Mouse (Mus musculus) kidney, adult 9 months (tissue): ENCODE measurements around the gene Dbnl.
A peak's percentile ranks its signal among the peaks of the same experiment; 100 is the strongest.
"Not testable (repeated sequence)": the region's sequence is repeated elsewhere in the genome, so short reads cannot be mapped to it uniquely, and the experiment has no call there.

Experiments used
- DNase-seq: peaks from one replicate; pipeline ENCODE4 v3.0.0; 2022

Gene Dbnl

GRCm38 (mm10) chr11:5796939-5797338 lies 8.7 kb downstream of the Dbnl start:
- no peak for DNase-seq

- no peak for DNase-seq
Observed at GRCm38 (mm10) chr11:5797371-5797770, 9.1 kb downstream of the Dbnl start.

GRCm38 (mm10) chr11:5797928-5798327 lies 9.6 kb downstream of the Dbnl start:
- no peak for DNase-seq

GRCm38 (mm10) chr11:5799621-5800490 lies 11.6 kb downstream of the Dbnl start:
- DNase-seq = no peak

- DNase-seq = no peak
Observed at GRCm38 (mm10) chr11:5801511-5801910, 13.2 kb downstream of the Dbnl start.

GRCm38 (mm10) chr11:5802005-5802404 lies 13.7 kb downstream of the Dbnl start:
- DNase-seq = no peak

GRCm38 (mm10) chr11:5802457-5803217 lies 14.3 kb downstream of the Dbnl start:
- DNase-seq = peak; percentile 26

GRCm38 (mm10) chr11:5803551-5803981 lies 15.3 kb downstream of the Dbnl start, which contains the start of gene Pgam2:
Pgam2 (minus strand) TSS chr11:5803733.
- peak; percentile 43 for DNase-seq

GRCm38 (mm10) chr11:5804174-5804573 lies 15.9 kb downstream of the Dbnl start:
- no peak for DNase-seq

GRCm38 (mm10) chr11:5805711-5806110 lies 17.4 kb downstream of the Dbnl start:
- no peak for DNase-seq

GRCm38 (mm10) chr11:5807956-5808355 lies 19.7 kb downstream of the Dbnl start:
- DNase-seq = no peak

GRCm38 (mm10) chr11:5809487-5809886 lies 21.2 kb downstream of the Dbnl start:
- not testable (repeated sequence) for DNase-seq

- no peak for DNase-seq
Observed at GRCm38 (mm10) chr11:5813381-5813780, 25.1 kb downstream of the Dbnl start.

GRCm38 (mm10) chr11:5819223-5819622 lies 30.9 kb downstream of the Dbnl start:
- DNase-seq = no peak

- DNase-seq = no peak
Observed at GRCm38 (mm10) chr11:5825432-5825831, 37.1 kb downstream of the Dbnl start.

- no peak for DNase-seq
Observed at GRCm38 (mm10) chr11:5827931-5828330, 39.6 kb downstream of the Dbnl start.

- DNase-seq = no peak
Observed at GRCm38 (mm10) chr11:5828509-5829191, 40.4 kb downstream of the Dbnl start.

- no peak for DNase-seq
Observed at GRCm38 (mm10) chr11:5829327-5829726, 41.0 kb downstream of the Dbnl start.

GRCm38 (mm10) chr11:5834506-5834905 lies 46.2 kb downstream of the Dbnl start:
- DNase-seq = no peak

- DNase-seq = no peak
Observed at GRCm38 (mm10) chr11:5835057-5835456, 46.8 kb downstream of the Dbnl start.

- DNase-seq = peak; percentile 38
Observed at GRCm38 (mm10) chr11:5836126-5836525, 47.8 kb downstream of the Dbnl start.

- peak; percentile 97 for DNase-seq
Observed at GRCm38 (mm10) chr11:5837251-5838246, 49.3 kb downstream of the Dbnl start, which contains the start of gene Polm. Polm (minus strand) TSS chr11:5838016.
